ENCODE assay signal across 9 mouse cellular contexts in the genomic region with DNA sequence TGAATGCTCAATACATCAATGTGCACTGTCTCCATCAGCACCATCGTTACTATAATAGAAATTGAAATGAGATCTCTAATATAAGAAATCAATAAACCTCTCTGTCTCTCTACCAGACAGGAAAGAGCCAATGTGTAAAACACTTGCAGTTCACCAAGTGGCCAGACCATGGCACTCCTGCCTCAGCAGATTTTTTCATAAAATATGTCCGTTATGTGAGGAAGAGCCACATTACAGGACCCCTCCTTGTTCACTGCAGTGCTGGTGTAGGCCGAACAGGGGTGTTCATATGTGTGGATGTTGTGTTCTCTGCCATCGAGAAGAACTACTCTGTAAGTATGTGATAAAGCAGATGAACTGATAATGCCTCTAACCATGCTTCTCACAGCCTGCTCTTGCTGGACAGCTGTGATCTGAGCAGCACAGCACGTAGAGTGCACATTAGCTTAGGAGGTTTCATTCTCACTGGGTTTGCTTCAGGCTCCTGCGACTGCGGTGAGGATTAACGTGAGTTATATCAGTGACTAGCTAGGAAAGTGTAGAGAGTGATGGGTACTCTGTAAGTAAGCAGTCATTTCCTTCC. TPM values are rescaled to one million over a fixed set of nuclear protein-coding genes. Genes with fewer than 3 reads are reported as not detected.
DNase-seq lines count a peak whose midpoint lies in the region; ATAC-seq and TF ChIP-seq lines count a peak whose summit lies in the region.
"Had no signal": no experiment of that assay in that cellular context is flagged by ENCODE, and none has a peak within 500 bp of the region (broad histone marks: within the 10 kb centered on the region; RNA-seq: fewer than 3 reads in every experiment).

No protein-coding gene starts in this region.

- TF ChIP-seq CTCF in hindbrain, postnatal 0 days (IDR thresholded peaks at IDR 0.05; ENCODE audit: low read depth) = peak; percentile 90

- no peaks in the 10 kb centered on the region for H3K36me3 ChIP-seq in limb, embryonic 11.5 days (ENCODE audit: control insufficient read depth, insufficient read depth, low read length)
- no peaks in the 10 kb centered on the region for H3K36me3 ChIP-seq in limb, embryonic 10.5 days
- no peaks in the 10 kb centered on the region for H3K36me3 ChIP-seq in hindbrain, postnatal 0 days (ENCODE audit: insufficient read depth, low read length)

- H3K27me3 ChIP-seq in limb, embryonic 11.5 days (ENCODE audit: control insufficient read depth, insufficient read depth, low read length) = no peaks in the 10 kb centered on the region
- no peaks in the 10 kb centered on the region for H3K27me3 ChIP-seq in limb, embryonic 10.5 days (ENCODE audit: low read depth, poor library complexity, severe bottlenecking)
- H3K27me3 ChIP-seq in hindbrain, postnatal 0 days (ENCODE audit: insufficient read depth, low read length) = no peaks in the 10 kb centered on the region

- H3K4me2 ChIP-seq in limb, embryonic 11.5 days (ENCODE audit: low read depth, severe bottlenecking) = no peak overlapping the region
- H3K4me2 ChIP-seq in hindbrain, postnatal 0 days (ENCODE audit: low read depth, low read length) = no peak overlapping the region

- WGBS in limb, embryonic 11.5 days = 74% methylated on average over 8 of the region's 8 CpGs
- 81% methylated on average over 8 of the region's 8 CpGs for WGBS in limb, embryonic 10.5 days
- 57% methylated on average over 8 of the region's 8 CpGs for WGBS in hindbrain, postnatal 0 days

- H3K4me1 ChIP-seq in limb, embryonic 11.5 days (ENCODE audit: control insufficient read depth, insufficient read depth, low read length) = no peaks in the 10 kb centered on the region
- H3K4me1 ChIP-seq in limb, embryonic 10.5 days = no peaks in the 10 kb centered on the region
- H3K4me1 ChIP-seq in hindbrain, postnatal 0 days (ENCODE audit: insufficient read depth, low read length) = no peaks in the 10 kb centered on the region

- no peak overlapping the region for H3K4me3 ChIP-seq in limb, embryonic 11.5 days (ENCODE audit: low read depth, low read length)
- no peak overlapping the region for H3K4me3 ChIP-seq in limb, embryonic 10.5 days
- no peak overlapping the region for H3K4me3 ChIP-seq in hindbrain, postnatal 0 days (ENCODE audit: low read length)

- H3K9me3 ChIP-seq in limb, embryonic 11.5 days (ENCODE audit: control insufficient read depth, low read length) = no peaks in the 10 kb centered on the region
- H3K9me3 ChIP-seq in limb, embryonic 10.5 days (replicated peaks) = no peaks in the 10 kb centered on the region
- no peaks in the 10 kb centered on the region for H3K9me3 ChIP-seq in hindbrain, postnatal 0 days (ENCODE audit: low read length)

- ATAC-seq in limb, embryonic 11.5 days (ENCODE audit: insufficient number of reproducible peaks, low FRiP score, low TSS enrichment, low read depth) = no peak
- peak; percentile 81 for ATAC-seq in hindbrain, postnatal 0 days
- ATAC-seq in CD4-positive, CD25-positive, alpha-beta regulatory T cell, adult 4 months = no peak

- H3K27ac ChIP-seq in limb, embryonic 11.5 days (replicated peaks; ENCODE audit: low read depth, low read length) = no peak overlapping the region
- no peak overlapping the region for H3K27ac ChIP-seq in limb, embryonic 10.5 days
- H3K27ac ChIP-seq in hindbrain, postnatal 0 days = peak overlapping the region; percentile 15; the same call in 1 of the 2 replicates

- DNase-seq in adrenal gland, postnatal 10 days = peak; percentile 26
- no peak for DNase-seq in adrenal gland, postnatal 4 days (ENCODE audit: low spot score in 2 of 2)
- DNase-seq in limb, embryonic 11.5 days (ENCODE audit: low spot score) = peak; percentile 37
- DNase-seq in limb, embryonic 10.5 days (ENCODE audit: low spot score) = no peak
- peak; percentile 78 for DNase-seq in hindbrain, postnatal 0 days (ENCODE audit: low spot score)
- DNase-seq in lung, postnatal 36 days = peak; percentile 26
- DNase-seq in urinary bladder, postnatal 10 days (ENCODE audit: low spot score) = no peak

- no peak overlapping the region for H3K9ac ChIP-seq in limb, embryonic 11.5 days (ENCODE audit: low read length)
- no peak overlapping the region for H3K9ac ChIP-seq in hindbrain, postnatal 0 days (replicated peaks; ENCODE audit: low read length)

RNA-seq across cellular contexts. Expression of a gene that starts 43.9 kb away (rescaled TPM):
- total RNA-seq in adrenal gland, postnatal 10 days (2021) = not detected
- total RNA-seq in adrenal gland, postnatal 4 days (2021) = not detected
- polyA plus RNA-seq in limb, embryonic 11.5 days (2014; fragmentation: Nextera tagmentation; extraction: Ambion mirVana) = 0.08 and 0.16 TPM in 2 replicates
- polyA plus RNA-seq in limb, embryonic 10.5 days (2016; fragmentation: Nextera tagmentation; extraction: Ambion mirVana) = 0.08 TPM in 1 of 2 replicates, not detected in the other
- 0.14 and 0.42 TPM in 2 replicates for total RNA-seq in hindbrain, postnatal 0 days (2014; rRNA removed)
- 0.37 and 0.44 TPM in 2 replicates for polyA plus RNA-seq in hindbrain, postnatal 0 days (2015; fragmentation: Nextera tagmentation; extraction: Ambion mirVana)
- polyA plus RNA-seq in CD4-positive, CD25-positive, alpha-beta regulatory T cell, adult 4 months (2017; shearing (Covaris generic)) = not detected
- total RNA-seq: neutrophil, adult 5-6 weeks had no signal

Comparison
In these comparisons a context has a peak if more than half of its experiments do, and no peak if none do; other contexts are left out.
1. DNase-seq: peak in adrenal gland, postnatal 10 days (single experiment), limb, embryonic 11.5 days (single experiment), hindbrain, postnatal 0 days (single experiment) and lung, postnatal 36 days (single experiment); none in adrenal gland, postnatal 4 days (0 of 2), limb, embryonic 10.5 days (single experiment) and urinary bladder, postnatal 10 days (single experiment).